Mouse (Mus musculus) kidney, adult 2 months (tissue): ENCODE measurements at regions not wholly inside any gene's neighbourhood (a gene's known extent, or its start where the extent isn't known, plus 50 kb on each side); places are given as distances from the start of the nearest gene placed in this dataset.

ENCODE experiments used
- DNase-seq: peaks from one replicate; pipeline ENCODE4 v3.0.0; 2021
- H3K27ac ChIP-seq: fragments of 200-500 bp; 2 replicates; pipeline ENCODE4 v1.5.1; 2012; ENCODE audit warnings: low read depth, low read length, control low read depth, inconsistent platforms; ENCODE audit not compliant: insufficient read depth
- H3K27me3 ChIP-seq: fragments of 200-500 bp; replicated peaks from 2 replicates; pipeline ENCODE4 v1.6.1; 2012; ENCODE audit warnings: mild to moderate bottlenecking, moderate library complexity, low read length, inconsistent platforms; ENCODE audit not compliant: control insufficient read depth, insufficient read depth
- H3K36me3 ChIP-seq: fragments of 200-500 bp; 2 replicates; pipeline ENCODE4 v1.6.1; 2012; ENCODE audit warnings: mild to moderate bottlenecking, moderate library complexity, low read length, inconsistent platforms; ENCODE audit not compliant: control insufficient read depth, insufficient read depth
- H3K4me1 ChIP-seq: fragments of 200-500 bp; 2 replicates; pipeline ENCODE4 v1.6.1; 2011; ENCODE audit warnings: low read length; ENCODE audit not compliant: control insufficient read depth, insufficient read depth
- H3K4me3 ChIP-seq: fragments of 200-500 bp; 2 replicates; pipeline ENCODE4 v1.5.1; 2011; ENCODE audit warnings: mild to moderate bottlenecking, low read depth, low read length, control low read depth; ENCODE audit not compliant: insufficient read depth
- CTCF ChIP-seq: fragments of 200-500 bp; conservative IDR thresholded peaks from 2 replicates; pipeline ENCODE4 v1.5.1; 2011; ENCODE audit warnings: low read depth, mild to moderate bottlenecking, control low read depth, low read length, moderate library complexity, mixed read lengths; ENCODE audit not compliant: insufficient read depth, insufficient read length
- POLR2A ChIP-seq: fragments of 200-500 bp; IDR thresholded peaks from one replicate; pipeline ENCODE4 v1.6.1; 2011; ENCODE audit warnings: low read depth, low read length, control low read depth
- WGBS: fragments of 180-500 bp; shearing (Covaris S2); methylation state at CpG from one replicate; pipeline ENCODE4 v1.1.7; 2018; 5-methylcytosine and 5-hydroxymethylcytosine counted together

DNA sequence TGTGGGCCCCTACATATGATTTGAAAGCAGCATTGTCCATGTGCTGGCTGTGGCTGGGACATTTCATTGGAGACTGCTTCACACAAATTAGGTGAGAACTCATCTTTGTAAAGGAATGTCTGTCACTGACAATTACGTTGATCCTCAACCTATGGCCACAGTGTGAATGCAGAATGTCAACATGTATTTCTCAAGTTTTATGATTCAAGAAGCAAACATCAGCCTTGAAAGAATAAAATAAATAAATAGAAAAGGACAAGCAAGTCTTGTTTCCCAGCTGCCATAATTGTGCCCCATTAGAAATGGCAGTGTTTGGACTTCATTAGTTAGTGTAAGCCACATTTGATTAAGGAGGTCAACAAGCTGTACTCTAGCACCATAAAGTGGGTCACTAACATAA, 950.7 kb upstream of the Tenm3 start:
- H3K4me3 ChIP-seq, result no peak overlapping the region
- WGBS, result 81% methylated on average over 1 of the region's 1 CpGs

DNA sequence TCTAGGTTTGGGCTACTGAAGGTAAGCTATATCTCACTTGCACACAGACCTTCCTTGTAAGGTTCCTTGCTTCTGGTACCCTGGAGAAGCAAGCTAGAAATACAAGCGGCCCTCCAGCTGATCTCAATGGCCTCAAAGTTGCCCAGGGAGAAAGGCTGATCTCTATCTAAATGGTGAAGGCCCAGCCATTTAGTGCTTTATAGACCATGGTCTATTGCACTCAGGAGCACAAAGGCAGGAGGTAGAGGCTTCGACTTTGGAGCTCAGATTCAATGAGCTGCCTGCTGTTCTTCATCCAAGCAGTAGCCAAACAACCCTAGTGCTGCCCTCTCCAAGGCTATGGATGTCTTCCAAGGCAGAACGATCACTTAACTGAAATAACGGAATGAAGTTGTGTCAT, 926.1 kb upstream of the Tenm3 start:
- TF ChIP-seq POLR2A (no peak), CTCF (no peak)
- 37% methylated on average over 4 of the region's 4 CpGs for WGBS
- no peak overlapping the region for H3K27ac ChIP-seq
- H3K4me1 ChIP-seq, result no peaks in the 10 kb centered on the region
- no peak overlapping the region for H3K4me3 ChIP-seq
- DNase-seq, result peak; percentile 2
- no peaks in the 10 kb centered on the region for H3K36me3 ChIP-seq
- H3K27me3 ChIP-seq, result no peaks in the 10 kb centered on the region

More for the DNA sequence above, 950.7 kb upstream of the Tenm3 start:
- no peak overlapping the region for H3K27ac ChIP-seq
- H3K36me3 ChIP-seq, result no peaks in the 10 kb centered on the region
- no peaks in the 10 kb centered on the region for H3K27me3 ChIP-seq
- DNase-seq, result no peak
- no peaks in the 10 kb centered on the region for H3K4me1 ChIP-seq
- no peak for TF ChIP-seq CTCF
- no peak for TF ChIP-seq POLR2A

DNA sequence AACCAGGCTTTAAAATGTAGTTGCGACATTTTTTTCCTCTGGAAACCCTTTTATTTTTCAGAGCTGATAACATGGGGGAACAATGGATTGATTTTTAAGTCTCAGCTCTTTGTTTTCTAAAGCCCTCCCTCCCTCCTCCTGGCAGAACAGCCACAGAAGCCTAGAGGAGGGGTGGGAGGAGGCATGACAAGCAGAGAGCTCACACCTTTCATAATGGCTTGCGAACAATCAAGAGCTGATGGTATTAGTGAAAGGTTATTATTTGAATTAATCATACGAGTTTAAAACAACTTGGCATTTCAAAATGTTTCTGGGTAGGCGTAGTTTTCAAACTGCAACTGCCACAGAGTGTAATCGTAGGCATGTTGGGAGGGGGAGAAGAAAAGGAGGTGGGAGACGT, 894.3 kb upstream of the Tenm3 start:
- no peaks in the 10 kb centered on the region for H3K27me3 ChIP-seq
- WGBS, result 67% methylated on average over 6 of the region's 6 CpGs
- no peaks in the 10 kb centered on the region for H3K36me3 ChIP-seq
- no peak overlapping the region for H3K27ac ChIP-seq
- no peak overlapping the region for H3K4me3 ChIP-seq
- DNase-seq, result no peak
- no peaks in the 10 kb centered on the region for H3K4me1 ChIP-seq
- TF ChIP-seq CTCF (no peak), POLR2A (no peak)

DNA sequence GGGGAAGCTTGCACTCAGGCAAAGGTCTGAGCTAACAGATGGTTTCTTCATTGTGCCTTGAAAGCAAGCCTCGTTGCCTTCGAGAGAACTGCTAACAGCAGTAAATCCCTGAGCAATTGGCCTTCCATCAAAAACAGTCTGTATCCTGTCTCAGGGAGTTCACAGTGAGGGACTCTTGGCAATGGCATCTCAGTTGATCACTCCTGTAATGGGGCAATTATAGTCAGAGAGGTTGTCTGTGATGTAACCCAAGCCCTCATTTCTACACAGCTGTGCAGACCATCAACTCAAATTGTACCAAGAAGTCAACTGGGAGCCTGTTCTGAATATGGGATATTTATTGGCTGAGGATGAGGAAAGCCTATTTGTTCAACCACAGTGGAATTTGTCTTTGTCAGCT, 885.4 kb upstream of the Tenm3 start:
- WGBS, result 20% methylated on average over 2 of the region's 2 CpGs
- TF ChIP-seq CTCF (no peak), POLR2A (no peak)
- no peak for DNase-seq
- no peak overlapping the region for H3K27ac ChIP-seq
- no peaks in the 10 kb centered on the region for H3K36me3 ChIP-seq
- H3K27me3 ChIP-seq, result no peaks in the 10 kb centered on the region
- no peak overlapping the region for H3K4me3 ChIP-seq
- H3K4me1 ChIP-seq, result no peaks in the 10 kb centered on the region

DNA sequence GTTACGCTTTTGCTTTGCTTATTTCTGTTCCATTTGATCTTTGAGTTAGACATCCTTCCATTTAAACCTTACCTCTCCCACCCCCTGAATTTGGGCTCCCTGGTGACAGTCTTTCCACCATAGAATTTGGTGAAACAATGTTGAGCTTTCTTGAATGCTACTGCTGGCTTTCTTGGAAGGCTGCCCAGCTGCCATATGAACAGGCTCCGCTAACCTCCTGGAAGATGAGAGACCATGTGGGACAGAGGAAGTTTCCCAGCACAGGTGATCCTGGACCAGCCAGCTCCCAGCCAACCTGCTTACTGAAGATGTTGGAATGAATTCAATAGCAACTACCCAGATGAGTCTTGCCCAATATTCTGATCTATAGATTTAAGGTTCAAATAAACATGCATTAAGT, 868.6 kb upstream of the Tenm3 start:
- Histone ChIP-seq H3K36me3 (no peaks in the 10 kb centered on the region), H3K4me3 (no peak overlapping the region), H3K27ac (no peak overlapping the region), H3K27me3 (no peaks in the 10 kb centered on the region), H3K4me1 (no peaks in the 10 kb centered on the region)
- no peak for TF ChIP-seq POLR2A
- TF ChIP-seq CTCF, result no peak
- WGBS, result 81% methylated on average over 2 of the region's 2 CpGs
- DNase-seq, result no peak

DNA sequence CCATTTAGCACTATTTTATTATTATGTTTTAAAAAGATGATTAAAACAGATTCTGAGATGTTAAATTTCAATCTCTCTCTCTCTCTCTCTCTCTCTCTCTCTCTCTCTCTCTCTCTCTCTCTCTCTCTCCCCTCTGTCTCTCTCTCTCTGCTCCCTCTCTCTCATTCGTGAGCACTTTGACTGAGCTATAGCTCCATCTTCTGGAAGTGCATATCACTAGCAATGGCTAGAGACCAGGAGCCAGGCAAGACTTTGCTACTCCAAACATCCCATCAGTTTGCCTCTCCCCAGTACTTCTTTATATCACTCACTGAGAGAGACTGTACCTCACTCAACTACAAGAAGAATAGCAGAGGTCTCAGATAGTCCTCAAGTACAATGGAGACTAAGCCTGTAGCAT, 865.0 kb upstream of the Tenm3 start:
- no peak for TF ChIP-seq POLR2A
- TF ChIP-seq CTCF, result 0 out of 2 replicates have a peak, but pooled peaks have one; percentile 18
- no peak overlapping the region for H3K27ac ChIP-seq
- H3K4me3 ChIP-seq, result no peak overlapping the region
- peak; percentile 2 for DNase-seq
- H3K36me3 ChIP-seq, result no peaks in the 10 kb centered on the region
- WGBS, result 4% methylated on average over 1 of the region's 1 CpGs
- no peaks in the 10 kb centered on the region for H3K4me1 ChIP-seq
- H3K27me3 ChIP-seq, result no peaks in the 10 kb centered on the region

DNA sequence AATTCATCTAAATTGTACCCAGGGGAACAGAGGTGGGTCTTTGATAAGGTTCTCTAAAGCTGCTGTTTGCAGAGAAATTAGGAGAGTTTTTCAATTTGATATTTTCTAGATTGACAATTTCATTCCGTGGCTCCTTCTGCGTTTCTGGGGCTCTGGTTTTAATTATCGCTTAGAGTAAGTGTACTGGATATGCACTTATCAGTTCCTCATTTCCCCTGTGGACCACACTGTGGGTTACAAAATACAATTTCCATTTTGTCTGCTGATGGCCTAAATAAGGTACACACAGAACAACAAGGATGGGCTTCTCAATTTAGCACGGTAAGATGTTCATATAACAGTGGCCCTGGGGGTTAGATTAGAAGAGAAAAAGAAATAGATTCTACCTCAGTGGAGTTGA, 855.3 kb upstream of the Tenm3 start:
- no peaks in the 10 kb centered on the region for H3K27me3 ChIP-seq
- 92% methylated on average over 4 of the region's 4 CpGs for WGBS
- DNase-seq, result no peak

DNA sequence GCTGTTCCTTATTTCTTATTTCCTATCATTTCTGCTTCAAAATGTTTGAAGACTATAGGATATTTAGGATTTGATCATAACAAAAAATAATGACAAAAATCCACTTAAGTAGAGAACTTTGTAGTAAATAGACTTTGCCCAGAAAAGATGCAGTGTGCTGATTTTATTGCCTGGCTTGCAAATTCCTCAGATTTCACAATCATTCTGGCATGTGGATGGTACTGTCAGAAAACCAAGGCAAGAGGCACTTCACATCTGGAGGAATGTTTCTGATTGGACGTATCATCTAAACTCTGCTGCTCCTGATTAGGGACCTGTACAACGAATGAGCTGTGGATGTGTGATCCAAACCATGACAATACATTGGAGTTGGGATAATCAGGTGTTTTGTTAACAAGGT, 853.0 kb upstream of the Tenm3 start:
- peak; percentile 1 for DNase-seq
- Histone ChIP-seq H3K4me1 (no peaks in the 10 kb centered on the region), H3K27ac (no peak overlapping the region), H3K4me3 (no peak overlapping the region), H3K27me3 (no peaks in the 10 kb centered on the region), H3K36me3 (no peaks in the 10 kb centered on the region)
- TF ChIP-seq POLR2A (no peak), CTCF (no peak)
- WGBS, result 48% methylated on average over 2 of the region's 2 CpGs

More for the DNA sequence above, 855.3 kb upstream of the Tenm3 start:
- TF ChIP-seq POLR2A (no peak), CTCF (no peak)
- no peak overlapping the region for H3K27ac ChIP-seq
- H3K36me3 ChIP-seq, result no peaks in the 10 kb centered on the region
- no peaks in the 10 kb centered on the region for H3K4me1 ChIP-seq
- no peak overlapping the region for H3K4me3 ChIP-seq
